Mouse (Mus musculus) NIH3T3 (cell line): Measurements from ENCODE around the gene Vmn2r80.
"Not testable (repeated sequence)": the region's sequence is repeated elsewhere in the genome, so short reads cannot be mapped to it uniquely, and the experiment has no call there.

Source experiments
- DNase-seq: peaks from one replicate; pipeline ENCODE4 v3.0.0-alpha.2; 2012; ENCODE audit warnings: low read depth

Vmn2r80 gene

GRCm38 (mm10) chr10:79148469-79148868 lies at the start of gene Vmn2r80:
Gene Vmn2r80, plus strand, starts transcription at chr10:79148769.
- not testable (repeated sequence) for DNase-seq

- peak; percentile 46 for DNase-seq
These were observed 42.0 kb upstream of the Vmn2r80 start for GRCm38 (mm10) chr10:79106325-79107282.

GRCm38 (mm10) chr10:79107531-79107930 lies 41.0 kb upstream of the Vmn2r80 start:
- DNase-seq: no peak

GRCm38 (mm10) chr10:79109156-79109555 lies 39.4 kb upstream of the Vmn2r80 start:
- no peak for DNase-seq

GRCm38 (mm10) chr10:79110482-79110881 lies 38.1 kb upstream of the Vmn2r80 start:
- DNase-seq: no peak

GRCm38 (mm10) chr10:79115085-79115484 lies 33.5 kb upstream of the Vmn2r80 start:
- DNase-seq: no peak

- peak; percentile 93 for DNase-seq
These were observed 32.3 kb upstream of the Vmn2r80 start for GRCm38 (mm10) chr10:79116125-79116849.

GRCm38 (mm10) chr10:79151602-79152001 lies 3.0 kb downstream of the Vmn2r80 start:
- DNase-seq: no peak

GRCm38 (mm10) chr10:79199973-79200372 lies 51.4 kb downstream of the Vmn2r80 start:
- not testable (repeated sequence) for DNase-seq

GRCm38 (mm10) chr10:79220432-79220831 lies 71.9 kb downstream of the Vmn2r80 start:
- no peak for DNase-seq

- DNase-seq: no peak
These were observed 73.0 kb downstream of the Vmn2r80 start for GRCm38 (mm10) chr10:79221606-79222005.

- no peak for DNase-seq
These were observed 73.6 kb downstream of the Vmn2r80 start for GRCm38 (mm10) chr10:79222214-79222613.
